Mouse (Mus musculus) CD8-positive naive resting alpha-beta T cell, adult 2 months (primary cell): ENCODE measurements around the gene Alas2.

Source experiments
- DNase-seq, 2 experiments: peaks; one replicate each; pipeline ENCODE4 v3.0.0; 2022; ENCODE audit warnings: low read depth in 2 of 2, low spot score in 2 of 2

Alas2 gene

DNA sequence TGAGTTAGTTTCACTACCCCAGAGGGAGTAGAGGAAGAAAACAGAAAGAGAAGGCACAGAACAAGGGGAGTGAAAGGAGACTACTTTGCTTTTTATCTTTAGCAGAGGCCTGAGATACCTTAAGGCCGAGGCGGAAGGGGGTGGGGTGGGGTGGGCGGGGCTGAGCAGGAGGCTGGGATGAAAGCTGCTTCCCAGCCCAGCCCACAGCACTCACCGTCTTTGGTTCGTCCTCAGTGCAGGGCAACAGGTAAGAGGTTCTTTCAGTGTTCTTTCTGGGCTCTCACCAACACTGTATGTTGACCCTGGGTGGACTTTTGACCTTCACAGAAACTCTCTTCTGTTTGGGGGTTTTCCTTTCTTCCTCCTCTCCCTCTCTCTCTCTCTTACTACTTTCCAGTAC lies at the start of gene Alas2:
Gene Alas2, plus strand, starts transcription at position 137 of the 400 bp plus-strand sequence.
- no peak for DNase-seq

DNA sequence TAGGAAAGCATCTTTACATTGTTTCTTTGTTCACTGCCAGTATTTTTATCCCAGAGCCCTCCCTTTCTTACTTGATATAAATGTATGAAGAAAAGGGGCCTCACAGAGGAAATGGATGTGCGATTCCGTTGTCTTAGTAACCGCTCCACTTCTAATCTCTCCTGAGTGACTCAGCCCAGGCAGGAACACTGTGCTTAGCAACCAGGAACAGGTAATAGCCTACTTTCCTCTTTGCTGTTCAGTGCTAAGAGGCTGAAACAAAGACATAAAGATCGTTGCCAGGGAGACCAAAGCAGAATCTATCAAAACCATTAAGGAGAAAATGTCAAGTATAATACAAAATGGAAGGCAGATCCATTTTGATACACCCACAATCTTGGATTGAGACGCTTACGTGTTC lies 38.5 kb upstream of the Alas2 start:
- DNase-seq = no peak

DNA sequence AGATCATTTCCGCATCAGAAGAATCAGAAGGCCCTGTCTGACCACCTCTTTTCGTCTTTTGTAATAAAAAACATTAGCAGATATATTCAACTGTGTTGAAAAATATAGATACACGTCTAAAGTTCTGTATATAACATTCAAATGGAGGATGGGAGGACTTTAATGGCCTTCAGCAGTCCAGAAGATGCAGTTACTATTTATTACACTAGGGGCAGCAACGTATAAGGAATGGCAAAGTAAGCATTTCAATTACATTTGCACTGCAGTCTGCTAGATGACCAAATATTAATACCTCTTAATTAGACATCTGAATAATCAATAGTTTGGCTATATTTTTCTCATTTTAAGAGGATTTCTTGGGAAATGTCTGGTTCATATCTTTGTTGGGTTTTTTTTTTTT lies 36.5 kb upstream of the Alas2 start:
- peak in 1 of 2 experiments; percentile 41 for DNase-seq

- no peak for DNase-seq
Observed at GRCm38 (mm10) chrX:150511274-150511673, 35.9 kb upstream of the Alas2 start.

- no peak for DNase-seq
Observed at GRCm38 (mm10) chrX:150514127-150514526, 33.0 kb upstream of the Alas2 start.

DNA sequence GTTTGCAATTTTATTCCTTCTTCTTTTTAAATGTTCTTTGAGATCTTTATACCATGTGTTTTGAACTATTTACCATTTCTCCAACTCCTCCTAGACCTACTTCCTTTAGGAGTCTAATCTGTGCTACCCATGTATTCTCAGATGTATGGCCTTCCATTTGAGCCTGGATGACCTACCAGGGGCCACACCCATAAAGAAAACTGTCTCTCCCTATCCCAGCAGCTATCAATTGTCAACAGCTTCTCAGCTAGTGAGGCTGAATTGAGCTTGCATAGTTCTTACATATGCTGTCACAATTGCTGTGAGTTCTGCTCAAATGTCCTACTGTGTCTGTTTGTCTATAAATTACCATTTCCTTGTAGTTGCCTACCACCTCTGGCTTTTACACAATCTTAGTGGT lies 31.2 kb upstream of the Alas2 start:
- DNase-seq = no peak

DNA sequence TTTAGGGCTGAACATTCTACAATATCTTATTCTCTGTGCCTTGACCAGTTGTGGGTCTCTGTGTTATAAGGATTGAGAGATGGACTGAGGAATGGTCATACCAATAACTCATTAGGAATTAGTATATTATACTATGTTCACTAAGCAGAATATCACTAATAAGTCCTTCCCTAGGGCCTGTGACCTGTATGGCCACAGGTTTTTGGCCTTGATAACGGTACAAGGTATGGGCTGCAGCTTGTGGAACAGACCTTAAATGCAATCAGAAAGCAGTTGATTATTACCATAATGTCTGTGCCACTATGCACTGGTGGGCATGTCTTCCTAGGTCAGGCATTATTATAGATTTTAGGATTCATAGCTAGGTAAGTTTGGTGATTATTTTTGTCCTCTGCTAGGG lies 30.7 kb upstream of the Alas2 start:
- DNase-seq = no peak

GRCm38 (mm10) chrX:150540111-150540510 lies 7.1 kb upstream of the Alas2 start:
- no peak for DNase-seq

DNA sequence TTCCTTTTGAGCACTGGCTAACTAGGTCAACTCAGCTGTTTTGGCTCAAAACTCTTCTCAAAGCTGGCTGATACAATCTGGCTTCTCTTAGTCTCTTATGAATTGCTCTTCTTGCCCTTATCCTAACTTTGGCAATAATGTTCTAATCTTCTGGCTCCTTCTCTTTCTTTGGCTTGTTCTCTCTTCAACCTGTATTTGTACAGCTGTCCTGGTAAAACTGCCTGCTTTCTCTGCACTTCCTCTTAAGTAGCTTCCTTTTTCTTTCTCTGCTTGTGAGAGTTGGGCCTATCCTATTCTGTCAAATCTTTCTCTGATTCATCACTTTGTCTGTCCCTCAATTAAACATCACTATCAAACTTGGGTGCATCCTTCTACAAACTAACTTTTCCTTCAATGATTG lies 5.5 kb upstream of the Alas2 start:
- no peak for DNase-seq

- DNase-seq = no peak
Observed at GRCm38 (mm10) chrX:150549639-150550038, 2.5 kb downstream of the Alas2 start.

GRCm38 (mm10) chrX:150551986-150552385 lies 4.8 kb downstream of the Alas2 start:
- no peak for DNase-seq

DNA sequence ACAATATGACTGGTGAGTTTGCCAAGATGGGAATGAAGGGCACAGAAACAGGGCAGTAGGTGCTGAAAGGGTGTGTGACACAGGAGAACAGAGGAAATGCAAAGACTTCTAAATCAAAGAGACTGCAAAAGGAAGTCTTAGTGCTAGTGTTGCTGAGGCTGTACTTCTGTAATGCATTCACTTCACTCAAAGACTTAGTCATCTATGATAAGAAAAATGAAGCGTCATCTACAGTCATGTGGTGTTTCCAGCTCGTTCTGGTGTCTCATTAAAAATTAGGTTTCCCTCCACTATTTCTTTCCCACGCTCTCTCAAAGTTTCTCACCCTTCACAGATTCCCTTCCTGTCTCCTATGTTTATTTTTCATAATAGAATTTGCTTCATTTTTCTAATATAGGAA lies 6.9 kb downstream of the Alas2 start:
- DNase-seq = no peak

GRCm38 (mm10) chrX:150564644-150565357 lies 17.6 kb downstream of the Alas2 start:
- no peak for DNase-seq

DNA sequence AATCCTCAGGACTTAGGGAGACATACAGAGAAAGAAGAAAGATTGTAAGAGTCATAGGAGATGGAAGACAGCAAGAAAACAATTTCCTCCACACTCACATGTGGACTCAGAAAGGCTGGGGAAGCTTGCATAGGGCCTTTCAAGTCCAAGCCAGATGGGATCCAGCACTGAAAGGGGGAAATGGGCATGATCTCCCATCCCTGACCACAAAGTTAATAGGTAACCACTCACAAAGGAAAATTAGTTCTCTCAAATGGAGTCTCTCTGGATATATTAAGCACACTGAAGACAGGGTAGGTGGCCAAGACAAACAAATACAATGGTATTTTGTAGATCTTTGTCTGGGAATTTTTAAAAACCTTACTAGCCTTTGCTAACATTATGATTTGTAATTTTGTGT lies 34.7 kb downstream of the Alas2 start:
- no peak for DNase-seq

DNA sequence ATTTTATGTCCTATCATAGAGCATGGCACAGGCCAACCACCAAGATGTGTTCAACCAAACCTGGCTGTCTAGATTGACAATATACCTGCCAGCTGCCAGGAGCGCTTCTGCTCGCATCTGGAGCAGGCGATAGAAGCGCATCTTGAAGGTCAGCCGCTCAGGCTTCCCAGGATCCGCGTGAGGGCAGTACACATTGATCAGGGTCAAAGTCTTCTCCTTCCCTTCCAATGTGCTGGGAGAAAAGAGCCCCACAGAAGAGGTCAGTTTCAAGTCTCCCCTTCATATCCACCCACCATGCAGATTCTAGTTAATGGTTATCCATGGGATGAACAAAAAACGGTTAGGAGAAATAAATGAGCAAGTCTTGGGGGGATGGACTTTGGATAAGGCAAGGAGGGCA lies 37.9 kb downstream of the Alas2 start:
- DNase-seq = no peak

GRCm38 (mm10) chrX:150588023-150588764 lies 41.0 kb downstream of the Alas2 start, which contains the start of gene Pfkfb1:
Gene Pfkfb1, plus strand, starts transcription at chrX:150588229.
- peak; percentile 43 to 64 for DNase-seq

DNA sequence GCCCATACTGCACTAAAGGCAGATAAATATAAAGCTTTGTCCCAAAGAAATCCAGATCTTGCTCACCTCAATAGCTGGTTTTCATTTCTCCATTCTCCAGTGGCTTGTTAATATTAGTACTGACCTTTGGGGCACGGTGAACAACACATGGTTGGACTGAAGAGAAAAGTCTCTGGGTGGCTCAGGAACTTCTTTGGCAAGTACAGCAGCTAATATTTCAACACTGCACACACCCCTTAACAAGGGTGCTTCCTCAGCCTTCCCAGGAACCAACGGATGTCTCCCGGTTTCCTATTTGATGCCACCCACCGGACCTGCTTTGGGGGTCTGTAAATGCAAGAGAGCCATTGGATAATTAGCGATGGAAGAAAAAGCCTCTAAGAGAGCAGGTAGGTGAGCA lies 42.5 kb downstream of the Alas2 start, which contains the start of gene Apex2:
Gene Apex2, minus strand, starts transcription at position 173 of the 400 bp plus-strand sequence.
- DNase-seq = no peak

- no peak for DNase-seq
Observed at GRCm38 (mm10) chrX:150593266-150594035, 46.3 kb downstream of the Alas2 start.

DNA sequence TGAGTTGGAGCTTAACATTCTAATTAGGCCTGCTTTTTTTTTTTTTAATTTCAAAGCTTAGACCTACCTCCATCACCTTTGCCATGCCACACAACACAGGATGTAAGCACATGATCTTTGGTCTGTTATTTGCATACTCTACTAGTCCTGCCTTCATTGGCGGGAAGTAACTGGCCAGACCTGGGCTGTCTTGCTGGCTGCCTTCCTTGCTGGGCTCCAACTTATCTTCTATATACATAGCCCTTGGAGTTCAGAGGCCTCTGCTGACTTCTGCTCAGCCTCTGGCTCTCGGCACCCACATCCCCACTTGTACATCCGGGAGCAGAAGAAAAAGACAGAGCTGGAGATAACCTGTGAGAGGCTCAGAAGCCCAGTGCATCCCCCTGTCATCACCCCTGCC lies 47.0 kb downstream of the Alas2 start:
- no peak for DNase-seq

DNA sequence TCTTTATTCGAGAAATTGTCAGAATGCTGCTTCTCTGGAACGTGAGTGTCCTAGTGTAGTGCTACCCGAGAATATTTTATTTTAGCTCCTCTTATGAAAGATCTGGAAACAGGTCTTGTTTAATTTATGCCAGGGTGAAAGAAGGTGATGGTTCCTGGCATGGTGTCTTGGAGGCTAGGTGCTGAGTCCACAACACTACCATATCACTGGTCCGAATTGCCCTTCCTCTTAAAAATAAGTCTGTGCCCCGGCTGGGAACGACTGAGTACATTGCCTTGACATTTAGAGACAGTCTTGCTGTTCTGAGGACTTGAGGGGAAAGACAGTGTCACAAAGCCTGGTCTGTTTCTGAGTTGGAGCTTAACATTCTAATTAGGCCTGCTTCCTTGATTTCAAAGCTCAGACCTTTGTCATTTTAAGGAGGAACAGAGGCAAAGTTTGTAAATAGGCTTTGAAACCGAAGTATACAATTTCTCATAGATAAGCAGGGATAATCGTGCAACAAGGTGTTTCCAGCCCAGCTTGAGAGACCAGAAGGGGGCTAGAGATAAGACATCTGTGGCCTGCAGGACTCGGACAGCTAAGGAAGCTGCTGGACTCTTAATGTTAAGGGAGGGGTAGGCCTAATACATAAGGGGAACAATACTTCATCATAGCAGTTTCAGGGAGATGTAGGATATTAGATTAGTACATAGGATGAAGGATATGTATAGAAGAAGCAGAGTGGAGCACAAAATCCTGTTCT lies 48.0 kb downstream of the Alas2 start:
- no peak for DNase-seq

DNA sequence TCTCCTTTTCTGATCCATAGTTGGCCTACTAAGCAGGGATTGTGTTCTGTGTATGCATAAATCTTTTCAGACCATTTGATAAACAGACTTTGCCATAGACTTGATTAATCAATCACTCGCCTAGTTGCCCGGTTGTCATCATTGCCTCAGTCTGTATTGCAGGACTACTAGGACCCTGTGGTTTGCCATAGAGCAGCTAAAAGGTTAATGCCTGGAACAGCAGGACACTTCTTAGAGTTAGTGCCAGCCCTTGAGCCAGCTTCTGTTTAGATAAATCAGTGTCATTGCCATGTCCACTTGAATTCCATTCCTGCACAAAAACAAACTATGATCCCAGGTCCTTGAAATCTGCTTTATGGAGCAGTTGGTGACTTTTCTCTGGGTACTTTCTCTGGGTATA lies 51.7 kb downstream of the Alas2 start:
- DNase-seq = no peak
